ENCODE assay signal across 25 mouse cellular contexts in the genomic region with DNA sequence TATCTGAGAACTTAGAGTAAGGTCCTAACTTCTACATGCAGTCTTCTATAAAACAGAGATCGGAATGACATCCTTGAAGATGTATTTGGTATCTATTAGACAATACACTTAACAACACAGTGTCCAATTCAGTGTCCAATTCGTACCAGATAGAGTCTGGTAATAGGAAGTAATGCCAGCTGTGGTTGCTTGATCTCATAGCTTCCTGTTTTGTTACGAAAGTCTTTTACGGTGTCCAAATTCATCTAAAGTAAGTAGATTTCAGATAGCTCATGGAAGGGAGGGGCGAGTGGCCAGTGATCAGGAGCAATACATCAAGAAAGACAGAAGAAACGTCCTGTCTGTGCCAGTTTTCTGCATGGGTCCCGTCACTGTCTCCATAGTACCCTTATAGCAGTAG. TPM values are rescaled to one million over a fixed set of nuclear protein-coding genes. Genes with fewer than 3 reads are reported as not detected.
A peak's percentile ranks its signal among the peaks of the same experiment; 100 is the strongest.
DNase-seq lines count a peak whose midpoint lies in the region; ATAC-seq lines count a peak whose summit lies in the region.
"Had no signal": no experiment of that assay in that cellular context is flagged by ENCODE, and none has a peak within 500 bp of the region (broad histone marks: within the 10 kb centered on the region; RNA-seq: fewer than 3 reads in every experiment).

No protein-coding gene starts in this region.

- H3K27ac ChIP-seq in midbrain, embryonic 11.5 days (ENCODE audit: low read depth, low read length), result no peak overlapping the region
- H3K27ac ChIP-seq in midbrain, embryonic 13.5 days, result no peak overlapping the region
- H3K27ac ChIP-seq in limb, embryonic 10.5 days, result no peak overlapping the region
- H3K27ac ChIP-seq: embryonic facial prominence, embryonic 13.5 days; forebrain, embryonic 13.5 days; gastrocnemius, adult 2 months; heart, embryonic 15.5 days; hindbrain, embryonic 12.5 days had no signal

- H3K4me2 ChIP-seq in midbrain, embryonic 11.5 days, result no peak overlapping the region
- no peak overlapping the region for H3K4me2 ChIP-seq in midbrain, embryonic 13.5 days (replicated peaks)
- H3K4me2 ChIP-seq: embryonic facial prominence, embryonic 13.5 days; forebrain, embryonic 13.5 days; heart, embryonic 11.5 days; heart, embryonic 15.5 days; hindbrain, embryonic 12.5 days had no signal

- WGBS in midbrain, embryonic 11.5 days, result 93% methylated on average over 7 of the region's 7 CpGs
- WGBS in midbrain, embryonic 13.5 days, result 93% methylated on average over 7 of the region's 7 CpGs
- 82% methylated on average over 7 of the region's 7 CpGs for WGBS in limb, embryonic 10.5 days

- no peaks in the 10 kb centered on the region for H3K4me1 ChIP-seq in midbrain, embryonic 11.5 days (ENCODE audit: control insufficient read depth, insufficient read depth, low read length)
- peaks cover 4% of the 10 kb centered on the region; the same call in 1 of the 2 replicates for H3K4me1 ChIP-seq in midbrain, embryonic 13.5 days (replicated peaks)
- H3K4me1 ChIP-seq in limb, embryonic 10.5 days, result no peaks in the 10 kb centered on the region
- H3K4me1 ChIP-seq: embryonic facial prominence, embryonic 13.5 days; forebrain, embryonic 13.5 days; heart, embryonic 15.5 days; hindbrain, embryonic 12.5 days had no signal

- H3K36me3 ChIP-seq in midbrain, embryonic 11.5 days (ENCODE audit: control insufficient read depth, insufficient read depth, low read length), result no peaks in the 10 kb centered on the region
- H3K36me3 ChIP-seq in midbrain, embryonic 13.5 days, result no peaks in the 10 kb centered on the region
- H3K36me3 ChIP-seq in limb, embryonic 10.5 days, result no peaks in the 10 kb centered on the region
- H3K36me3 ChIP-seq: embryonic facial prominence, embryonic 13.5 days; heart, embryonic 15.5 days; hindbrain, embryonic 12.5 days had no signal

- intact Hi-C loops in left cerebral cortex, postnatal 36 days (cut with DNase I), result no loop called here

- no peaks in the 10 kb centered on the region for H3K9me3 ChIP-seq in midbrain, embryonic 11.5 days (ENCODE audit: control insufficient read depth, low read length)
- no peaks in the 10 kb centered on the region for H3K9me3 ChIP-seq in midbrain, embryonic 13.5 days
- H3K9me3 ChIP-seq in limb, embryonic 10.5 days (replicated peaks), result no peaks in the 10 kb centered on the region
- H3K9me3 ChIP-seq: embryonic facial prominence, embryonic 13.5 days; forebrain, embryonic 13.5 days; heart, embryonic 15.5 days; hindbrain, embryonic 12.5 days had no signal

- H3K4me3 ChIP-seq in midbrain, embryonic 11.5 days (ENCODE audit: low read depth, low read length), result no peak overlapping the region
- H3K4me3 ChIP-seq in midbrain, embryonic 13.5 days (replicated peaks), result no peak overlapping the region
- no peak overlapping the region for H3K4me3 ChIP-seq in limb, embryonic 10.5 days
- H3K4me3 ChIP-seq: embryonic facial prominence, embryonic 13.5 days; forebrain, embryonic 13.5 days; gastrocnemius, adult 2 months; heart, embryonic 15.5 days; hindbrain, embryonic 12.5 days had no signal

- H3K27me3 ChIP-seq in midbrain, embryonic 11.5 days (ENCODE audit: control insufficient read depth, insufficient read depth, low read length), result no peaks in the 10 kb centered on the region
- no peaks in the 10 kb centered on the region for H3K27me3 ChIP-seq in midbrain, embryonic 13.5 days
- H3K27me3 ChIP-seq in limb, embryonic 10.5 days (ENCODE audit: low read depth, poor library complexity, severe bottlenecking), result no peaks in the 10 kb centered on the region
- H3K27me3 ChIP-seq: embryonic facial prominence, embryonic 13.5 days; forebrain, embryonic 13.5 days; heart, embryonic 15.5 days; hindbrain, embryonic 12.5 days had no signal

- DNase-seq in midbrain, embryonic 11.5 days (ENCODE audit: low spot score, missing footprints), result peak; percentile 44
- peak; percentile 63 for DNase-seq in MEL-GATA-1-ER (ENCODE audit: extremely low read depth, low read depth)
- DNase-seq in limb, embryonic 10.5 days (ENCODE audit: low spot score), result peak; percentile 2
- no peak for DNase-seq in spleen, postnatal 4 days (ENCODE audit: low spot score in 2 of 2)
- DNase-seq in ovary, postnatal 14 days (ENCODE audit: low spot score), result no peak
- no peak for DNase-seq in left cerebral cortex, postnatal 36 days (ENCODE audit: low spot score in 2 of 2)
- DNase-seq: adrenal gland, adult 8-10 months; adrenal gland, postnatal 36 days; B cell, adult 2 months; cerebellum, adult 2 months; cerebellum, postnatal 10 days; forebrain, postnatal 0 days; gastrocnemius, adult 2 months; gastrocnemius, postnatal 25 days; heart, postnatal 36 days had no signal

- ATAC-seq in midbrain, embryonic 11.5 days (ENCODE audit: low FRiP score), result no peak
- ATAC-seq in midbrain, embryonic 13.5 days, result no peak
- ATAC-seq: CD4-positive, CD25-positive, alpha-beta regulatory T cell, adult 4 months; forebrain, embryonic 13.5 days; forebrain, postnatal 0 days; hindbrain, embryonic 16.5 days; inflammation-experienced regulatory T-cells, adult 6 months; intestine, postnatal 0 days had no signal

- no peak overlapping the region for H3K9ac ChIP-seq in midbrain, embryonic 11.5 days (ENCODE audit: low read length)
- no peak overlapping the region for H3K9ac ChIP-seq in midbrain, embryonic 13.5 days (replicated peaks)
- H3K9ac ChIP-seq: embryonic facial prominence, embryonic 13.5 days; forebrain, embryonic 13.5 days; forebrain, postnatal 0 days; heart, embryonic 15.5 days; hindbrain, embryonic 12.5 days had no signal

RNA-seq across cellular contexts. Expression of a gene that starts 36.1 kb away (rescaled TPM):
- 33.2 and 34.5 TPM in 2 replicates for polyA plus RNA-seq in midbrain, embryonic 11.5 days (2014; fragmentation: Nextera tagmentation; extraction: Ambion mirVana)
- 32.3 and 35.4 TPM in 2 replicates for polyA plus RNA-seq in midbrain, embryonic 13.5 days (2015; fragmentation: Nextera tagmentation; extraction: Ambion mirVana)
- 19.1 and 25.4 TPM in 2 replicates for polyA plus RNA-seq in limb, embryonic 10.5 days (2016; fragmentation: Nextera tagmentation; extraction: Ambion mirVana)
- total RNA-seq in left cerebral cortex, postnatal 36 days (2021), result 10 to 100 TPM; 28.5 to 30.6 TPM

RNA-seq across cellular contexts. Expression of a gene that starts 36.8 kb away (rescaled TPM):
- 3.1 TPM in 2 replicates for polyA plus RNA-seq in midbrain, embryonic 11.5 days (2014; fragmentation: Nextera tagmentation; extraction: Ambion mirVana)
- 1.8 and 2.6 TPM in 2 replicates for polyA plus RNA-seq in midbrain, embryonic 13.5 days (2015; fragmentation: Nextera tagmentation; extraction: Ambion mirVana)
- polyA plus RNA-seq in limb, embryonic 10.5 days (2016; fragmentation: Nextera tagmentation; extraction: Ambion mirVana), result 1.0 and 1.5 TPM in 2 replicates
- under 1 TPM in 1 of 2 experiments, not detected in 1; 0.74 TPM for total RNA-seq in left cerebral cortex, postnatal 36 days (2021)
- total RNA-seq: gastrocnemius, adult 2 months; gastrocnemius, postnatal 25 days; heart, postnatal 36 days had no signal
- polyA plus RNA-seq: CD4-positive, CD25-positive, alpha-beta regulatory T cell, adult 4 months; inflammation-experienced regulatory T-cells, adult 6 months had no signal

Comparison
In these comparisons a context has a peak if more than half of its experiments do, and no peak if none do; other contexts are left out.
1. DNase-seq: peak in midbrain, embryonic 11.5 days (single experiment), MEL-GATA-1-ER (single experiment) and limb, embryonic 10.5 days (single experiment); none in spleen, postnatal 4 days (0 of 2), ovary, postnatal 14 days (single experiment) and left cerebral cortex, postnatal 36 days (0 of 2).